In the genomic region with DNA sequence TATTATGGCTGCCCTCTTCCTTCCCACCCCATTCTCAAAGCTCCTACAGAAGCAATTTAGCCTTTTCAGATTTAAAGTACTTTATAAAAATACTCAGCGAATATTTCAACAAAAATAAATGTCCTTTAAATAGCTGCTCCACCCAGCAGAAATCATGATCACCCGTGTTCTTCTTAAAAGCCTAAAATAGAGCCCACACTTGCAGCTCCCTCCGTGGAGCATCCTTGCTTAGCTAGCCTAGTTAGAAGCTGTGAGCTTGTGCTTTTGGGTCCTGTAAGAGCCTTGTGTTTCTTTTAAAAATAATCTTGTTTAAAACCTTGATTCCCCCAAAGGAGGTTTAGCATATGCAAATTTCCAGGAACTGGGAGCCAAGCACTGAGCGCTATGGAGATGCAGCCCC, we compare ENCODE assay signal across 25 mouse cellular contexts. TPM values are rescaled to one million over a fixed set of nuclear protein-coding genes. Genes with fewer than 3 reads are reported as not detected.
A peak's percentile ranks its signal among the peaks of the same experiment; 100 is the strongest.
DNase-seq lines count a peak whose midpoint lies in the region; ATAC-seq lines count a peak whose summit lies in the region.
"Had no signal": no experiment of that assay in that cellular context is flagged by ENCODE, and none has a peak within 500 bp of the region (broad histone marks: within the 10 kb centered on the region; RNA-seq: fewer than 3 reads in every experiment).

No protein-coding gene starts in this region.

- no peak overlapping the region for H3K9ac ChIP-seq in kidney, embryonic 15.5 days
- H3K9ac ChIP-seq: heart, embryonic 13.5 days; hindbrain, embryonic 12.5 days; limb, embryonic 13.5 days; liver, embryonic 13.5 days; midbrain, embryonic 12.5 days had no signal

- WGBS in kidney, embryonic 15.5 days, result 42% methylated on average over 4 of the region's 4 CpGs

- no peak overlapping the region for H3K4me3 ChIP-seq in kidney, embryonic 15.5 days (replicated peaks)
- H3K4me3 ChIP-seq: forebrain, embryonic 10.5 days; heart, adult 2 months; heart, embryonic 13.5 days; hindbrain, embryonic 12.5 days; limb, embryonic 13.5 days; liver, embryonic 13.5 days; midbrain, embryonic 12.5 days had no signal

- no peaks in the 10 kb centered on the region for H3K36me3 ChIP-seq in kidney, embryonic 15.5 days
- H3K36me3 ChIP-seq: forebrain, embryonic 10.5 days; heart, embryonic 13.5 days; hindbrain, embryonic 12.5 days; limb, embryonic 13.5 days; liver, embryonic 13.5 days; midbrain, embryonic 12.5 days had no signal

- no peaks in the 10 kb centered on the region for H3K9me3 ChIP-seq in kidney, embryonic 15.5 days (replicated peaks)
- H3K9me3 ChIP-seq: forebrain, embryonic 10.5 days; heart, embryonic 13.5 days; hindbrain, embryonic 12.5 days; limb, embryonic 13.5 days; liver, embryonic 13.5 days; midbrain, embryonic 12.5 days had no signal

- no peak overlapping the region for H3K27ac ChIP-seq in kidney, embryonic 15.5 days
- H3K27ac ChIP-seq: forebrain, embryonic 10.5 days; heart, adult 2 months; heart, embryonic 13.5 days; hindbrain, embryonic 12.5 days; kidney, postnatal 0 days; limb, embryonic 13.5 days; liver, embryonic 13.5 days; midbrain, embryonic 12.5 days had no signal

- peak; percentile 15 for DNase-seq in layer of hippocampus, adult 11-12 months (ENCODE audit: low spot score)
- DNase-seq in layer of hippocampus, adult 9-10 months (ENCODE audit: low spot score), result no peak
- peak; percentile 35 to 72 for DNase-seq in frontal cortex, postnatal 36 days (ENCODE audit: low spot score in 2 of 2)
- peak; percentile 60 for DNase-seq in right cerebral cortex, adult 18-20 months
- peak; percentile 8 for DNase-seq in right cerebral cortex, postnatal 4 days
- no peak for DNase-seq in yolk sac, embryonic 10.5 days (ENCODE audit: low spot score)
- DNase-seq: adrenal gland, postnatal 25 days; cerebellum, adult 11-12 months; cerebellum, postnatal 10 days; gastrocnemius, postnatal 14 days; heart, adult 2 months; kidney, adult 18-20 months; liver, embryonic 13.5 days; lung, adult 2 months; lung, postnatal 14 days had no signal

- no peak for ATAC-seq in cerebellum, adult (ENCODE audit: insufficient number of reproducible peaks, low FRiP score, low TSS enrichment)
- no peak for ATAC-seq in kidney, embryonic 15.5 days (replicated peaks; ENCODE audit: low FRiP score)
- ATAC-seq: CD4-positive, CD25-positive, alpha-beta regulatory T cell, adult 4 months had no signal

- no peak overlapping the region for H3K4me2 ChIP-seq in kidney, embryonic 15.5 days
- H3K4me2 ChIP-seq: heart, embryonic 13.5 days; hindbrain, embryonic 12.5 days; limb, embryonic 13.5 days; liver, embryonic 13.5 days; midbrain, embryonic 12.5 days had no signal

- no peaks in the 10 kb centered on the region for H3K4me1 ChIP-seq in kidney, embryonic 15.5 days
- H3K4me1 ChIP-seq: forebrain, embryonic 10.5 days; heart, embryonic 13.5 days; hindbrain, embryonic 12.5 days; limb, embryonic 13.5 days; liver, embryonic 13.5 days; midbrain, embryonic 12.5 days had no signal

- no peaks in the 10 kb centered on the region for H3K27me3 ChIP-seq in kidney, embryonic 15.5 days
- H3K27me3 ChIP-seq: heart, embryonic 13.5 days; hindbrain, embryonic 12.5 days; limb, embryonic 13.5 days; liver, embryonic 13.5 days; midbrain, embryonic 12.5 days had no signal

RNA-seq across cellular contexts. Expression of gene Ankrd34c, which starts 19.3 kb away (rescaled TPM):
- polyA plus RNA-seq in kidney, embryonic 15.5 days (2015; fragmentation: Nextera tagmentation; extraction: Ambion mirVana), result not detected in 2 replicates
- polyA plus RNA-seq: CD4-positive, CD25-positive, alpha-beta regulatory T cell, adult 4 months; forebrain, embryonic 10.5 days; heart, adult 2 months; heart, embryonic 13.5 days; hindbrain, embryonic 12.5 days; kidney, postnatal 0 days; limb, embryonic 13.5 days; liver, embryonic 13.5 days; lung, adult 2 months; midbrain, embryonic 12.5 days; testis, adult 2 months had no signal

RNA-seq across cellular contexts. Expression of gene Tmed3, which starts 52.7 kb away (rescaled TPM):
- polyA plus RNA-seq in kidney, embryonic 15.5 days (2015; fragmentation: Nextera tagmentation; extraction: Ambion mirVana), result 85.3 and 92.8 TPM in 2 replicates

Comparison
In these comparisons a context has a peak if more than half of its experiments do, and no peak if none do; other contexts are left out.
1. DNase-seq: peak in layer of hippocampus, adult 11-12 months (single experiment), frontal cortex, postnatal 36 days (2 of 2), right cerebral cortex, adult 18-20 months (single experiment) and right cerebral cortex, postnatal 4 days (single experiment); none in layer of hippocampus, adult 9-10 months (single experiment) and yolk sac, embryonic 10.5 days (single experiment).